13 mouse cellular contexts compared by ENCODE assay signal in genomic region chr8:11600301-11600951, GRCm38 (mm10).
"Had no signal": no experiment of that assay in that cellular context is flagged by ENCODE, and none has a peak within 500 bp of the region (broad histone marks: within the 10 kb centered on the region; RNA-seq: fewer than 3 reads in every experiment).

No protein-coding gene starts in this region.

- H3K27ac ChIP-seq: limb, embryonic 15.5 days; liver, embryonic 12.5 days; midbrain, embryonic 15.5 days; stomach, embryonic 15.5 days had no signal

- H3K36me3 ChIP-seq: midbrain, embryonic 15.5 days; stomach, embryonic 15.5 days had no signal

- H3K4me1 ChIP-seq: limb, embryonic 15.5 days; liver, embryonic 12.5 days; midbrain, embryonic 15.5 days; stomach, embryonic 15.5 days had no signal

- H3K9ac ChIP-seq: limb, embryonic 15.5 days; liver, embryonic 12.5 days; lung, embryonic 14.5 days; midbrain, embryonic 15.5 days; stomach, embryonic 15.5 days had no signal

- H3K27me3 ChIP-seq: limb, embryonic 15.5 days; liver, embryonic 12.5 days; midbrain, embryonic 15.5 days; stomach, embryonic 15.5 days had no signal

- H3K4me2 ChIP-seq: limb, embryonic 15.5 days; liver, embryonic 12.5 days; lung, embryonic 14.5 days; midbrain, embryonic 11.5 days; midbrain, embryonic 15.5 days; stomach, embryonic 15.5 days had no signal

- DNase-seq: kidney, postnatal 14 days; lung, embryonic 14.5 days; lung, postnatal 10 days; lung, postnatal 4 days; right cerebral cortex, postnatal 14 days; thymus, adult 2 months; thymus, postnatal 25 days had no signal

- ATAC-seq: liver, embryonic 12.5 days; midbrain, embryonic 15.5 days had no signal

- H3K4me3 ChIP-seq: limb, embryonic 15.5 days; liver, embryonic 12.5 days; megakaryocyte, embryonic 14.5 days; midbrain, embryonic 15.5 days; stomach, embryonic 15.5 days had no signal

- H3K9me3 ChIP-seq: limb, embryonic 15.5 days; liver, embryonic 12.5 days; midbrain, embryonic 15.5 days; stomach, embryonic 15.5 days had no signal
